In genomic region chrX:9812469-9812868, GRCm38 (mm10) we compare ENCODE assay signal across 34 mouse cellular contexts. TPM values are rescaled to one million over a fixed set of nuclear protein-coding genes. Genes with fewer than 3 reads are reported as not detected.
A peak's percentile ranks its signal among the peaks of the same experiment; 100 is the strongest.
DNase-seq lines count a peak whose midpoint lies in the region; ATAC-seq and TF ChIP-seq lines count a peak whose summit lies in the region.
"Had no signal": no experiment of that assay in that cellular context is flagged by ENCODE, and none has a peak within 500 bp of the region (broad histone marks: within the 10 kb centered on the region; RNA-seq: fewer than 3 reads in every experiment).

No protein-coding gene starts in this region.

- TF ChIP-seq POLR2A in liver, adult 2 months (IDR thresholded peaks at IDR 0.05; ENCODE audit: extremely low read depth, insufficient read depth, low read length): no peak

- no peaks in the 10 kb centered on the region for H3K9me3 ChIP-seq in liver, postnatal 0 days (ENCODE audit: low read length)
- H3K9me3 ChIP-seq: embryonic facial prominence, embryonic 12.5 days; embryonic facial prominence, embryonic 15.5 days; forebrain, embryonic 12.5 days; forebrain, embryonic 15.5 days; heart, embryonic 10.5 days; heart, embryonic 13.5 days had no signal

- peaks cover 2% of the 10 kb centered on the region; the same call in 1 of the 2 replicates for H3K4me1 ChIP-seq in liver, adult 2 months (ENCODE audit: control insufficient read depth, insufficient read depth, low read length)
- H3K4me1 ChIP-seq in liver, postnatal 0 days (ENCODE audit: insufficient read depth): no peaks in the 10 kb centered on the region
- H3K4me1 ChIP-seq: embryonic facial prominence, embryonic 12.5 days; embryonic facial prominence, embryonic 15.5 days; forebrain, embryonic 12.5 days; forebrain, embryonic 15.5 days; heart, embryonic 10.5 days; heart, embryonic 13.5 days had no signal

- no peaks in the 10 kb centered on the region for H3K36me3 ChIP-seq in liver, adult 2 months (ENCODE audit: control insufficient read depth, insufficient read depth, low read length)
- H3K36me3 ChIP-seq in liver, postnatal 0 days (replicated peaks; ENCODE audit: insufficient read depth, low read length): no peaks in the 10 kb centered on the region
- H3K36me3 ChIP-seq: embryonic facial prominence, embryonic 12.5 days; embryonic facial prominence, embryonic 15.5 days; forebrain, embryonic 12.5 days; forebrain, embryonic 15.5 days; heart, embryonic 10.5 days; heart, embryonic 13.5 days had no signal

- ATAC-seq in liver, postnatal 0 days: no peak
- ATAC-seq: forebrain, embryonic 15.5 days; hindbrain, postnatal 0 days; Patski had no signal

- DNase-seq in kidney, adult 9 months: peak; percentile 8
- no peak for DNase-seq in kidney, postnatal 4 days
- DNase-seq in liver, adult 2 months (ENCODE audit: extremely low read depth, low read depth, low spot score): peak; percentile 39
- DNase-seq in liver, postnatal 0 days: no peak
- peak; percentile 38 for DNase-seq in adipocyte (ENCODE audit: low spot score)
- DNase-seq in thymus, postnatal 25 days: no peak
- DNase-seq in layer of hippocampus, adult 8-10 months (ENCODE audit: low spot score in 2 of 2): no peak
- DNase-seq: adrenal gland, adult 2 months; adrenal gland, postnatal 14 days; cerebellum, adult 11 months; cerebellum, adult 2 months; cerebellum, adult 9-11 months; cerebellum, postnatal 25 days; gastrocnemius, postnatal 25 days; heart, adult 2 months; heart, postnatal 14 days; heart, postnatal 4 days had no signal

- no peak overlapping the region for H3K4me3 ChIP-seq in liver, adult 2 months (ENCODE audit: insufficient read depth, low read depth, low read length)
- H3K4me3 ChIP-seq in liver, postnatal 0 days (ENCODE audit: low read depth, low read length): no peak overlapping the region
- H3K4me3 ChIP-seq: embryonic facial prominence, embryonic 12.5 days; embryonic facial prominence, embryonic 15.5 days; erythroblast, embryonic 14.5 days; forebrain, embryonic 12.5 days; forebrain, embryonic 15.5 days; heart, adult 2 months; heart, embryonic 10.5 days; heart, embryonic 13.5 days had no signal

- no peak overlapping the region for H3K27ac ChIP-seq in liver, adult 2 months (replicated peaks; ENCODE audit: insufficient read depth, low read depth, low read length)
- no peak overlapping the region for H3K27ac ChIP-seq in liver, postnatal 0 days (ENCODE audit: low read depth)
- H3K27ac ChIP-seq: embryonic facial prominence, embryonic 12.5 days; embryonic facial prominence, embryonic 15.5 days; forebrain, embryonic 12.5 days; forebrain, embryonic 15.5 days; heart, adult 2 months; heart, embryonic 10.5 days; heart, embryonic 13.5 days; hindbrain, embryonic 14.5 days; hindbrain, postnatal 0 days had no signal

- no peaks in the 10 kb centered on the region for H3K79me2 ChIP-seq in liver, adult 2 months (ENCODE audit: control insufficient read depth, insufficient read depth, low read length)

- no peaks in the 10 kb centered on the region for H3K27me3 ChIP-seq in liver, adult 2 months (ENCODE audit: control insufficient read depth, insufficient read depth, low read length)
- no peaks in the 10 kb centered on the region for H3K27me3 ChIP-seq in liver, postnatal 0 days (ENCODE audit: insufficient read depth, low read length)
- H3K27me3 ChIP-seq: embryonic facial prominence, embryonic 12.5 days; embryonic facial prominence, embryonic 15.5 days; forebrain, embryonic 12.5 days; forebrain, embryonic 15.5 days; heart, embryonic 13.5 days had no signal

- H3K9ac ChIP-seq in liver, adult 2 months (ENCODE audit: low read depth, low read length): no peak overlapping the region
- no peak overlapping the region for H3K9ac ChIP-seq in liver, postnatal 0 days (replicated peaks)
- H3K9ac ChIP-seq: embryonic facial prominence, embryonic 12.5 days; embryonic facial prominence, embryonic 15.5 days; forebrain, embryonic 12.5 days; forebrain, embryonic 15.5 days; heart, embryonic 13.5 days; hindbrain, embryonic 14.5 days had no signal

- TF ChIP-seq EP300 in liver, postnatal 0 days (IDR thresholded peaks at IDR 0.05; ENCODE audit: low read depth): no peak

- H3K4me2 ChIP-seq in liver, postnatal 0 days (ENCODE audit: low read depth, low read length): no peak overlapping the region
- H3K4me2 ChIP-seq: embryonic facial prominence, embryonic 12.5 days; embryonic facial prominence, embryonic 15.5 days; forebrain, embryonic 12.5 days; forebrain, embryonic 15.5 days; heart, embryonic 13.5 days; hindbrain, embryonic 14.5 days had no signal

- TF ChIP-seq CTCF in liver, adult 2 months (IDR thresholded peaks at IDR 0.05; ENCODE audit: low read depth, low read length): no peak
- no peak for TF ChIP-seq CTCF in liver, postnatal 0 days (IDR thresholded peaks at IDR 0.05; ENCODE audit: low read depth)

RNA-seq across cellular contexts. Expression of gene Hypm, which starts 34.3 kb away (rescaled TPM):
- 0.40 and 0.83 TPM in 2 replicates for total RNA-seq in liver, adult 2 months (2014; rRNA removed)
- polyA plus RNA-seq in liver, adult 2 months (2012; rRNA removed): not detected in 2 replicates
- polyA plus RNA-seq in liver, postnatal 0 days (2015; fragmentation: Nextera tagmentation; extraction: Ambion mirVana): not detected in 2 replicates
- total RNA-seq in layer of hippocampus, adult 8-10 months (2022): not detected
- total RNA-seq: adrenal gland, postnatal 14 days; adrenal gland, postnatal 4 days; common myeloid progenitor, adult 5-6 weeks; ES-E14; gastrocnemius, adult 8-10 months; gastrocnemius, postnatal 25 days; granulocyte monocyte progenitor cell, adult 5-6 weeks; heart, adult 2 months; heart, postnatal 14 days; heart, postnatal 4 days; hindbrain, postnatal 0 days had no signal
- polyA plus RNA-seq: cerebellum, adult 2 months; embryonic facial prominence, embryonic 12.5 days; embryonic facial prominence, embryonic 15.5 days; erythroblast, embryonic 14.5 days; forebrain, embryonic 12.5 days; forebrain, embryonic 15.5 days; heart, adult 2 months; heart, embryonic 10.5 days; heart, embryonic 13.5 days; heart, embryonic 16.5 days; hindbrain, embryonic 11.5 days; hindbrain, embryonic 14.5 days; hindbrain, postnatal 0 days; Patski had no signal

RNA-seq across cellular contexts. Expression of gene H2al3, which starts 37.0 kb away (rescaled TPM):
- 0.37 and 0.67 TPM in 2 replicates for total RNA-seq in liver, adult 2 months (2014; rRNA removed)
- 0.47 TPM in 1 of 2 replicates, not detected in the other for polyA plus RNA-seq in liver, adult 2 months (2012; rRNA removed)
- polyA plus RNA-seq in liver, postnatal 0 days (2015; fragmentation: Nextera tagmentation; extraction: Ambion mirVana): not detected in 2 replicates
- not detected for total RNA-seq in layer of hippocampus, adult 8-10 months (2022)
- total RNA-seq: adrenal gland, adult 2 months; adrenal gland, postnatal 14 days; adrenal gland, postnatal 4 days; common myeloid progenitor, adult 5-6 weeks; ES-E14; gastrocnemius, adult 8-10 months; gastrocnemius, postnatal 25 days; granulocyte monocyte progenitor cell, adult 5-6 weeks; heart, adult 2 months; heart, postnatal 14 days; heart, postnatal 4 days; hindbrain, postnatal 0 days had no signal
- polyA plus RNA-seq: adrenal gland, adult 2 months; cerebellum, adult 2 months; embryonic facial prominence, embryonic 12.5 days; embryonic facial prominence, embryonic 15.5 days; erythroblast, embryonic 14.5 days; forebrain, embryonic 12.5 days; forebrain, embryonic 15.5 days; heart, adult 2 months; heart, embryonic 10.5 days; heart, embryonic 13.5 days; heart, embryonic 16.5 days; hindbrain, embryonic 11.5 days; hindbrain, embryonic 14.5 days; hindbrain, postnatal 0 days; Patski had no signal

Comparison
In these comparisons a context has a peak if more than half of its experiments do, and no peak if none do; other contexts are left out.
1. DNase-seq: peak in kidney, adult 9 months (single experiment), liver, adult 2 months (single experiment) and adipocyte (single experiment); none in kidney, postnatal 4 days (0 of 2), liver, postnatal 0 days (single experiment), thymus, postnatal 25 days (single experiment) and layer of hippocampus, adult 8-10 months (0 of 2).